Mouse (Mus musculus) left cerebral cortex, adult 8-10 months (tissue): ENCODE data around the gene Pah. TPM values are rescaled to one million over a fixed set of nuclear protein-coding genes. Genes with fewer than 3 reads are reported as not detected.

ENCODE experiments used
- DNase-seq, 2 experiments: peaks; one replicate each; pipeline ENCODE4 v3.0.0; 2022; ENCODE audit warnings: low spot score in 2 of 2
- total RNA-seq, 4 experiments: library from RNA; stranded (reverse); gene quantifications; 2 replicates each; pipeline ENCODE4 v1.2.4; 2022

Gene Pah
- total RNA-seq = 1 to 10 TPM in 1 of 4 experiments, under 1 TPM in 2, not detected in 1; 0.49 to 1.3 (median 0.81) TPM

DNA sequence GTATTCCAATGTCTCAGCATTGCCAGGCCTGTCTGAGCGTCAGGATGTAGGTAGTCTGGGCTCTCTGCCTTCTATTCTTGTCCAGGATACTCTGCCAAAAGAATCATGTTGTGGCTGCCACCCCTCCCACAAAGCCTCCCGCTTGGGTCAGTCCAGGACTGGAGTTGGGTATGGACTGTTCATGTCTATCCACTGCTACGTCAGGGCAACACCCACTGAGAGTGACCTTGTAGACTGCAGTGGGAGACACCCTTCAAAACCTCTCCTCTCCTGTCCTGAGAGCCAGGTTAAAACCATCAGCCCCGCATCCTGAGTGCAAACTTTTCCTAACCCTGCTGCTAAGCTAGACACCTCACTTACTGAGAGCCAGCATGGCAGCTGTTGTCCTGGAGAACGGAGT lies at the start of gene Pah:
Gene Pah (plus strand): TSS at position 150 of the 400 bp plus-strand sequence.
- DNase-seq = no peak

DNA sequence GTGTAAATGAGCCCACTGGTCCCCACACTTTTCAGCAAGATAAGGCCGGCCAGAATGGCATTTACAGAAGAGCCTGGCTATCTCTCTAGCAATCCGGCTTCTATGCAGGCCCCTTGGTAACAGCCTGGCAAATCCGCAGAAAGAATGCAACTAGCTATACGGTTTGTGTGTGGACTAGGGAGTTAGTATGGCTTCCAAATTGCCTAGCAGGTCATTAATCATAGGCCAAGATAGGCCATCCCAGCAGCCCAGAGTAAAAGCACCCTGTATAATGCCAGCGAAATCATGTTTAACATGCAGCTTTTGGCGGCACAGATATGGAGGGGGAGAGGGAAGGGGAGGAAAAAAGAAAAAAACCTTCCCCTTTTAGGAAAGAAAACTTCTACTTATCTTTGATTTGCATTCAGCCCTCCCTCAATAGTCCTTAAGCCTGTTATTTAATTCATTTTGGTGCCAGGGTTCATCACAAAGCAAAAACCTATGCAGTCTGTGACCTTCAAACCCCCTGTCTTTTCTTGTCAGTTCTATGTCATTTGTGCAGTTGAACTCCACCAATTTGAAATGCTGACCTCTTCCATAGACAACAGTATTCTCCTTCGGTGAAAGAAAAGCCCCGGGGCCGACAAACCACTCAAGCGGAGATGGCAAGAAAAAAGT lies 48.0 kb upstream of the Pah start:
- DNase-seq = no peak

- DNase-seq = no peak
These were observed 46.6 kb upstream of the Pah start for GRCm38 (mm10) chr10:87474971-87475370.

DNA sequence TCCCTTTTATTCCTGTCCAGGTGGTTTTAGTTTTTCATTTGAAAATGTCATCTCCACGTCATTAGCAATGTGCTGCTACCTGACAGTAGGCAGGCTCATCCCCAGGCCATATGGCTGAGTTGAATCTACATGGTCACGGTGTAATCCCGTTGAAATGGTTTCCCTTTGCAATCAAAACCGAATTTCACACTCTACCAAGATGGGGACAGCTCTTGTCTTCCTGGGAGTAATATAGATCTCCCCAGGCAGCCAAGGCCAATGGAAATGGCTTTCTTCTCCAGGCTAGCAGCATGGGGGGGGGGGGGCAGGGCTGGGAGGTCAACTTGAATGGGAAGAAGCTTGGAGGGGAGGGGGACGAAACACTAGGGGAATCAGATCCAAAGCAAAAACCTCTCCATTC lies 43.7 kb upstream of the Pah start:
- no peak for DNase-seq

DNA sequence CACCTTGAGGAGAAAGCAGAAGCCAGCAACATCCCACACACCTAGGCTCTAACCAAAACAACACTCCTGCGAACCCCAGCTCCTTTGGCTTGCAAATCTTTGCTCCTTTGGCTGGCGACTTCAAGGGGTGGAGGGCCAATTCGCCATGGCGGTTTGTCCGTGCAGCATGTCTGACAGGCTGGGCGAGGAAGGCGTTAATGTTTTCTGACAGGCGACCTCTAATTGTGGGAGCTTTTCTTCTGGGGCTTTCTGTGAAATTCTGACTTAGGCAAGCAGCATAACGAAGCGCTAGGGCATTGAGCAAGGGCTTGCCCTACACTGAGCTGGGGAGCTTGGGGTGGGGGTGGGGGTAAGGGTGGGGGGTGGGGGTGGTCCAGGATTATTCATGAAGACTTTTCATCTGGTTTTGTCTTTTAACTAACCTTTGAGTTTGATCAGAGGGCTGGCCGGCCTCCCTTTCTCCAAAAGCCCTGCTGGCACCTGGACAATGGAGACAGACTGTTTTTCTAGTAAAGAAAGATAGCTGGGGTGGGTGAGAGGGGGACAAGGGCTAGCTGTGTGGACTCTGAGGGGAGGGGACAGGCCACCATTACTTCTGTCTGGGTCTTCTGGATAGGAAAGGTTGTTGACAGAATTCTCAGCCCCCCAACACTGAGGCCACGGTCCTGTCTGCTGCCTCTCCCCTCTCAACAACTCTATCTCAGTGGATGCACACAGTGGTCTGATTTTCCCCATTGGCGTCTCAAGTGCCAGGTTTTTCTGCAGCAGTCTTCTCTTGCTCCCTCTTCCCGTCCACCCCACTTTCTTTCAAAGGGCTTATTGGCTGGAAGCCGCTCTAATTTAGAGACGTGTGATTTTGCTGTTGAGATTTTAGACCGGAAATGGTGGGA lies 36.5 kb upstream of the Pah start:
- no peak for DNase-seq

GRCm38 (mm10) chr10:87485721-87486620 lies 35.6 kb upstream of the Pah start:
- DNase-seq = peak in 1 of 2 experiments; percentile 57

GRCm38 (mm10) chr10:87488429-87489145 lies 33.0 kb upstream of the Pah start:
- peak in 1 of 2 experiments; percentile 43 for DNase-seq

DNA sequence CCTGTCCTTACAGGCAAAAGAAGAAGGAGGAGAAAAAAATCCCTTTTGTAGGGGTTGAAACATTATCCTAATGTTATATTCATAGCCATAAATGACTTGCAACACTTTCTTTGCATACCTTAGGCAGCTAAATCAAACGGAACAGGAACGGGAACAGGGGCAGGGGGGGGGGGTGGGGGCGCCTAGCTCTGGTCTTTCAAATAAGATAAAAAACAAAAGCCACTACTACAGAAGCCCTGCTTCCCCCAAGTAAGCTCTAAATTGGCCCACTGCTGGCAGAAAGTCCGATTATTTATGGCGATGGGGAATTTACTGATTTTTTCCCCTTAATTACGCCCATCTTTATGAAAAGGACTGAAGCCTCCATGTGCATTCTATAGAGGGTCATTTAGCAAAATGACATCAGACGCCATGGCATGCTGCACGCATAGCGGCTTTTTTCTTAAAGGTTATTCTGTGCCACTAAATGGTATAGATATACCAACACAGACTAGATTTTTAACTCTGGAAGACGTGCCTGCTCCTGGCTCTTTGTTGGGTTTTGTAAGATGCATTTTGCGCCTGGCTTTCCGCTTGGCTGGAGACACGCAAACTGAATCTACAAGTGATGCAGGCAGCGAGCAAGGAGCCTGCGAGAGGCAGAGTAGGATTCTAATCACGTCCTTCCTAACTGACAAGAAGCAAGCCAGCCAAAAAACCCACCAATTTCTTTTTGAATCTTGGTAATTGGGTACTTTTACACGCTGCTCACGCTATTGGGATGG lies 32.2 kb upstream of the Pah start:
- no peak for DNase-seq

- DNase-seq = no peak
These were observed 31.3 kb upstream of the Pah start for GRCm38 (mm10) chr10:87490328-87490727.

GRCm38 (mm10) chr10:87491485-87492040 lies 30.0 kb upstream of the Pah start:
- no peak for DNase-seq

DNA sequence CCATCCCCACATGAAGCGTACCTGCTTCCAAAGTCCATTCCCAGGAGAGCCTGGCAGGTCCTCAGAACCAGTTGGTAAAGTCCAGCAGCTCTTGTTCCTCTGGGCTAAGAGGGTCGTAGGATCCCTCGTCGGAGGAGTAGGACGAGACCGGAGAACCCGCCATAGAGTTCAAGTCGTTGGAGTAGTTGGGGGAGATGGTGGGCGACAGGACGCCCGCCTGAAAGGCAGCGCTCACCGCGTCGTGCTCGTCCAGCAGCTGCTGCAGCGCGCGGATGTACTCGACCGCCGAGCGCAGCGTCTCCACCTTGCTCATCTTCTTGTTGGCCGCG lies 29.3 kb upstream of the Pah start:
- no peak for DNase-seq

- peak; percentile 51 to 55 for DNase-seq
These were observed 28.7 kb upstream of the Pah start for GRCm38 (mm10) chr10:87492661-87493551.

DNA sequence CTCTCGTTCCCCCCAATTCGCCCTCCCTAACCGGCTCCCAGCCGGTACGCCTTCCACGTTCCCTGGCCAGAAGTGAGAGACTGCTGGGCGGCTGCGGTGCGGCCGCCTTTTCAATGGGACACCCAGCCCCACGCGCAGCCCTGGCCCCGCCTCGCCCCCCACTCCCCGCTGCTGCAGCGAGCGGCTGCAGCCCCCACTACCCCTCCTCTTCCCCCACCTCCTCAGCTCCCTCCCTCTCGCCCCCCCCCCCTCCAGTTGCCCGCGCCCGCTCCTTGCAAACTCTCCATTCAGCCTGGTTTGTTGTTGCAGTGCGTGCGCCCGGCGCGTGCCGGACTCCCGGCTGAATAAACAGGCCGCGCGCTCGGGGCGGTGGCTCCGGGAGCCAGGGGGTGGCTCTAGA lies 28.0 kb upstream of the Pah start, which contains the start of gene Ascl1:
Gene Ascl1 (minus strand): TSS at position 85 of the 400 bp plus-strand sequence.
- DNase-seq = no peak

GRCm38 (mm10) chr10:87494176-87494575 lies 27.4 kb upstream of the Pah start:
- no peak for DNase-seq

DNA sequence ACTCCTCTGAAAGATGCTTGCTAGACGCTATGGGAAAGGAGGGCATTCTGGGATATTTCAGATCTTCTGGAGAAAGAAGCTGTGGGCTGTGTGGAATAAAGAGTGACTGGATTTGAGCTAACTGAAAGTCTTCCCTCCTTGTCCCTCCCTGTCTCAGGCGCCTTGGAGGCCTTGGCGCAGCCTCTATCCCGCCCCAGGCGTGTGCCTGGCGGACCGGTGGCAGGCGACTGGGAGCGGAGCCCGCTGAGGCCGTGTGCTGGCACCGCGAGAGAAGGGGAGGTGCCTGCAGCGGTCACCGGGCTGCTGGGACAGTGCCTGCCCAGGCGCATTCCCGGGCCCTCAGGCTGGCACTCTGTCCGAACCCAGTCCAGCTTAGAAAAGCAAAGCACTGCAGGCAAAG lies 27.0 kb upstream of the Pah start:
- peak in 1 of 2 experiments; percentile 36 for DNase-seq

GRCm38 (mm10) chr10:87497056-87497455 lies 24.5 kb upstream of the Pah start:
- no peak for DNase-seq

DNA sequence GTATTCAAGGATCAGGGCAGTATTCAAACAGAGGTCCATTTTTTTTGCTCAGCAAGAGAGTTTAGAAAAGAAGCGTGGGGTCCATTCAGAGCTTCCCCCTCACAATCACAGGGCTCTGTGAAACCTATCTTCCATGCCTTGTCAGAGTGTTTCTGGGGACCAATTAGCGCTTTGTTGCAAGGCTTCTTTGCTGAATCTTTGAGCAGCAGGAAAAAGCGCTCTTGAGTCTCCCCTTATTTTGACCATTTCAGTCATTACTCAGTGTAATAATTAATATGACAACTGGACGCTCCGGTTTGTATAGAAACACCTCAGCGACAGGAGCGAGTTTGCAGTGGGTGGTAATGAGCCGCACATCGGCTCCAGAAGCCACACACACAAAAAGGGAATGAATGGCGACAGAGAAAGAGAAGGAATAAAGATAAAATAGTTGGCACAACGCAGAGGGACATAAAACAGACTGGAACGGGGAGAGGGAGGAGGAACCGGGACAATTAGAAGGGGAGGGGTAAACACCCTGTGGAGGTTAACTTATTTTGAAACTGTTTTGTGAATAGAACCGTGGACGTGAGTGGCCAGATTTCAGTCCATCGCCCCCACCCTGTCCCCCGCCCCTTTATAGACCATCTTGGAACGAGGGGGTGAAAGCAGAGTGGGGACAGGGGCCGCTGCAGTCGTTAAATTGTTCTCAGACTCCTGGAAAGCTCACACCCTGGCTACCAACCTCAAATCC lies 20.5 kb upstream of the Pah start:
- no peak for DNase-seq

- no peak for DNase-seq
These were observed 19.9 kb upstream of the Pah start for GRCm38 (mm10) chr10:87501659-87502042.
